Mouse (Mus musculus) midbrain, embryonic 13.5 days (tissue): ENCODE measurements at regions not wholly inside any gene's neighbourhood (a gene's known extent, or its start where the extent isn't known, plus 50 kb on each side); places are given as distances from the start of the nearest gene placed in this dataset.

ENCODE experiments used
- ATAC-seq: fragments of 200-750 bp; cut with Nextera tagmentation; 2 replicates; pipeline ENCODE4 v1.8.0; 2017; ENCODE audit warnings: mild to moderate bottlenecking, moderate TSS enrichment, moderate library complexity
- H3K27ac ChIP-seq: fragments of 300-500 bp; sonication (generic); 2 replicates; pipeline ENCODE4 v1.5.1; 2015; ENCODE audit warnings: inconsistent platforms, mild to moderate bottlenecking, moderate library complexity
- H3K27me3 ChIP-seq: fragments of 300-500 bp; sonication (generic); 2 replicates; pipeline ENCODE4 v1.6.1; 2015; ENCODE audit warnings: mild to moderate bottlenecking, inconsistent platforms
- H3K36me3 ChIP-seq: fragments of 300-500 bp; sonication (generic); 2 replicates; pipeline ENCODE4 v1.6.1; 2015; ENCODE audit warnings: mild to moderate bottlenecking, inconsistent platforms
- H3K4me1 ChIP-seq: fragments of 300-500 bp; sonication (generic); replicated peaks from 2 replicates; pipeline ENCODE4 v1.6.1; 2015; ENCODE audit warnings: inconsistent platforms
- H3K4me2 ChIP-seq: fragments of 300-500 bp; sonication (generic); replicated peaks from 2 replicates; pipeline ENCODE4 v1.6.1; 2015; ENCODE audit warnings: moderate library complexity, mild to moderate bottlenecking, inconsistent platforms
- H3K4me3 ChIP-seq: fragments of 300-500 bp; sonication (generic); replicated peaks from 2 replicates; pipeline ENCODE4 v1.5.1; 2015; ENCODE audit warnings: mild to moderate bottlenecking, inconsistent platforms
- H3K9ac ChIP-seq: fragments of 300-500 bp; sonication (generic); replicated peaks from 2 replicates; pipeline ENCODE4 v1.6.1; 2015; ENCODE audit warnings: mild to moderate bottlenecking, inconsistent platforms
- H3K9me3 ChIP-seq: fragments of 300-500 bp; sonication (generic); 2 replicates; pipeline ENCODE4 v1.6.1; 2016; ENCODE audit warnings: mild to moderate bottlenecking, inconsistent platforms
- WGBS: fragments of 180-500 bp; shearing (Covaris S2); methylation state at CpG from one replicate; pipeline ENCODE4 v1.1.7; 2015; 5-methylcytosine and 5-hydroxymethylcytosine counted together

DNA sequence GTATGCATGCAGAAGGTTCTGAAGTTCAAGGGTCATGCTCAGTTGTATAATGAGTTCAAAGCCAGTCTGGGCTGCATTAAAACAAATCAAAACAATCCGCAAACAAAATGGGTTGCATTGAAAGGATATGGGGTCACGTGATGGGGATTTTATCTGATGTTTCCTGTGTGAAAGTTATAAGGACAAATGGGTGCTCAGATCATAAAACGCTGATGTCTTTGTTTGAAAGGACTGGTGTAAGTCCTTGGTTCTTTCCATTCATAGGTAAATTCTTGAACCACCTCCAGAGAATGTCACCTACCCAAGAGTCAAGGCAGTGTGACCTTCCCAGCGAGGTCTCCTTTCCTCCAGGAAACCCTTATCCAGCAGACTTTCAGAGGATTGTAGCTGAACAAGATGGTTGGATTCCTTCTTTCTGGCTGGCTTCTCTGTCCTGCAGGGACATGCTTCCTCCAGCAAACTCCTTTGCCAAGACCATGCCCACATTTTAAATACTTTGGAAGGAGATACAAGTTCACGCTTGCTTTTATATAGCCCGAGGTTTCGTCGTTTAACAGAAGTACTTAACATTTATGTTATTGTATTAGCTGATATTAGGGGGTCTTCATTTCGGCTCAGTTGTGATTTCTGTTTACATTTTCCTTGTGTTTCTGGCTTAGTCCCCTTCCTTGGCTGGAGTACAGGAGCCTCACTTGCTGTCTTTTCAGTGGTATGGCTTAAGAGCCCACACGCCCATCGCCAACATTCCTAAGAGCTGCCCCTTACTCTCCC, 74.6 kb upstream of the Cops8 start:
- H3K4me1 ChIP-seq: no peaks in the 10 kb centered on the region
- H3K9ac ChIP-seq: no peak overlapping the region
- ATAC-seq: no peak
- no peaks in the 10 kb centered on the region for H3K36me3 ChIP-seq
- no peaks in the 10 kb centered on the region for H3K9me3 ChIP-seq
- WGBS: 75% methylated on average over 11 of the region's 11 CpGs
- H3K27ac ChIP-seq: no peak overlapping the region
- H3K27me3 ChIP-seq: no peaks in the 10 kb centered on the region
- no peak overlapping the region for H3K4me2 ChIP-seq
- H3K4me3 ChIP-seq: no peak overlapping the region

DNA sequence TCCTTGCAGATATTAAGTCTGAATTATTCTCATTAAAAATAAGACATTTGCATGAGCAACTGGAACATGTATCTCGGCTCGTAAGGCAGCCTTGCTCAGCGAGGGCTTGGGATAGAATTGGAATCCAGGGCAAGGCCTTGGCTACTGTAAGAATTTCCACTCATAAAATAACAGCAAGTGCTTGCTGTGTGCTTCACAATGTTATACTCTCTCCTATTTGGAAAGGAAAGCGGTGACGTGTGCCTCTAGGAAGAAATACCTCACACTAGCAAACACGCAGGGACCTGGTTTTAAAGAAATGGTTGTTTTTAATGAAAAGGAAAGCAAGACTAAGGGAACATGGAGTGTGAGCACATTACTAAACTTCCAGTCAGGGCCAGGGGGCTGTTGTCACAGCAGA, 69.3 kb upstream of the Cops8 start:
- 96% methylated on average over 6 of the region's 6 CpGs for WGBS
- Histone ChIP-seq H3K4me1 (no peaks in the 10 kb centered on the region), H3K27me3 (no peaks in the 10 kb centered on the region), H3K4me3 (no peak overlapping the region), H3K27ac (no peak overlapping the region), H3K9ac (no peak overlapping the region), H3K9me3 (no peaks in the 10 kb centered on the region), H3K4me2 (no peak overlapping the region), H3K36me3 (no peaks in the 10 kb centered on the region)
- ATAC-seq: no peak

DNA sequence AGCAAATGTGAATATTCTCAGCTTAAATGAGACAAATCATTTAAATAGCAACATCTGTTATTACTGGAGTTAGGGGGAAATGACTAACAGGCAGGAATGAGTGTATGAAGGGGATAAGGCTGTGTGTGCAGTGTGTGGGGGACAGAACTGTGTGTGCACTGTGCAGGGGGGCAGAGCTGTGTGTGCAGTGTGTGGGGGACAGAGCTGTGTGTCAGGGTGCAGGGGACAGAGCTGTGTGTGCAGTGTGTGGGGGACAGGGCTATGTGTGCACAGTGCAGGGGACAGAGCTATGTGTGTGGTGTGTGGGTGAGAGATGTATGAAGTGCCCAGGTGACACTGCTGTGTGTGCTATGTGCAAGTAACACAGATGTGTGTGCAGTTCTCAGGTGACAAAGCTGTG, 66.7 kb upstream of the Cops8 start:
- Histone ChIP-seq H3K27ac (no peak overlapping the region), H3K9me3 (peaks cover 1% of the 10 kb centered on the region; the same call in 1 of the 2 replicates), H3K4me1 (no peaks in the 10 kb centered on the region), H3K9ac (no peak overlapping the region), H3K4me2 (no peak overlapping the region), H3K4me3 (no peak overlapping the region), H3K27me3 (no peaks in the 10 kb centered on the region), H3K36me3 (no peaks in the 10 kb centered on the region)
- ATAC-seq: no peak

DNA sequence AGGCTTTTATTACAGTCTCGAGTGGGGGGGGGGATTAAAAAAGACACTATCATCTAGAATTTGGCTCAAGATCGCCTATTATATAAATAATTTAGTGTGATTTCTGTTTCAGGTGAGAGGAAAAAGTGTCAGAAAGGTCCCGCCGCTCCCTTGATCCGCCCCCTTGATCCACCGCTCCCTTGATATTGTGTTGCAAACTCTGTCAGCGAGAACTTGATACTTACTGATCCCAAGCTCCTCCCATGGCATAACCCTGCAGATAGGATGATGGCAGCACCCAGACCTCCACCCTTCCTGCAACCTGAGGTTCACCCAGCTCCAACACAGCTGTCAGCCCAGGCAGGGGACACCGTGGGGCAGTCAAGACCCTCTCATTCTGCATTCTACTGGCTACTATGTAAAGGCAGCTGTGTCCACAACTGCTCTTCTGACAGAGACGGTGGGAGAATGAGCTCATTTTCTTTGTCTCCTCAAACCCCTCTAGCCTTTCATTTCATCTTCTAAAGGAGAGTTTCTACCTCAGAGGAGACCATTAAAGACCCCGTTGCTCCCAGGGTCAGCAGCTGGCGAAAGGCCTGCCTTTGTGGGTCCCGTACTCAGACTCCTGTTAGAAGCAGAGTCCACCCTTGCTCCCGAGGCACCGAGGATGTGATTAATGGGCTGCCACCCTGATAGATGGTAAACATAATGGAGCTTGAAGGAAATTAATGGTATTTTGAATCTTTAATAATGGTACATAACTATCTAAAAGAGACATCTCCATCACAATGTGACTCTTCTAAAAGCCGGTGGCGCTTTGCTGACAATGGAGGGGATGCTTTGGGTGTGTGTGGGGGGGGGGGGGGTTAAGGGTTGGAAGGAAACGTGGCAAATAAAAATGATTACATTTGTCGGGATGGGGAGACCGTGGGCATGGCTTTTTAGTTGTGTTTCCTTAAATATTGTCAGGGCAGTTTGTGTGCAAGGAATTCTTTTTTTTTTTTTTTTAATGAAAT, 58.7 kb upstream of the Cops8 start:
- Histone ChIP-seq H3K9ac (no peak overlapping the region), H3K4me2 (no peak overlapping the region), H3K27ac (no peak overlapping the region), H3K4me3 (no peak overlapping the region), H3K4me1 (peaks cover 16% of the 10 kb centered on the region), H3K27me3 (no peaks in the 10 kb centered on the region), H3K36me3 (peaks cover 4% of the 10 kb centered on the region; the same call in 1 of the 2 replicates), H3K9me3 (peaks cover 9% of the 10 kb centered on the region)
- WGBS: 28% methylated on average over 19 of the region's 19 CpGs
- no peak for ATAC-seq

DNA sequence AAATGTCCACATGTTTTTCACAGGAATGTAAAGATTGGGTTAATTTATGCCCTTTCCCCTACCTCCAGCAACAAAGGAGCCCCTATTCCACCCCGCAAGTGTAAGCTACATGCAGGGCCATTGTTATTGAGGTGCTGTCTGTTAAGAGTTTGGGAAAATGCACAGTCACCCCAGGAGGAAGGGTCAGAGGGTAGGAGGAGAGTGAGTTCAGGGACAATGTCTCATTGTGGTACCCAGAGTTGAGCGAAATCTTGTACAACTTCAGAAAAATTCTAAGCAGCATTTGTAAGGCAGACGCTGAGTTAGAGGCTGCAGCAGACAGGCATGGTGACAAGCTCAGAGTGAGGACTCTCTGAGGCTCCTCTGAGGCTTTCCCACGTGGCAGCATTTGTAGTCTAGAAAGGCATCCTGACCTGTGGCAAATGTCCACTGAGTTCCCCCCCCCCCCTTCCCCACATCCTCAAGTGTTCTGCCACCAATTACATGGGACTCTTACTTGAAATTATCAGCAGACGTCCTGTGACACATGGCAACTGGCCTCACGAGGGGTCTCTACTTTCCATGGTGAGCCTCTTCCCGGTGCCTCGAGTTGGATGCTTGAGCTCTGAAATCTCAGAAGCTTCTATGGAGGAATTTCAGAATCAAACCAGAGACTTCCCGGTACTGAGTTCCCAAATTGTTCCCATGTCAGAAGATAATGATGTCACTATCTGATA, 57.8 kb upstream of the Cops8 start:
- H3K27ac ChIP-seq: no peak overlapping the region

DNA sequence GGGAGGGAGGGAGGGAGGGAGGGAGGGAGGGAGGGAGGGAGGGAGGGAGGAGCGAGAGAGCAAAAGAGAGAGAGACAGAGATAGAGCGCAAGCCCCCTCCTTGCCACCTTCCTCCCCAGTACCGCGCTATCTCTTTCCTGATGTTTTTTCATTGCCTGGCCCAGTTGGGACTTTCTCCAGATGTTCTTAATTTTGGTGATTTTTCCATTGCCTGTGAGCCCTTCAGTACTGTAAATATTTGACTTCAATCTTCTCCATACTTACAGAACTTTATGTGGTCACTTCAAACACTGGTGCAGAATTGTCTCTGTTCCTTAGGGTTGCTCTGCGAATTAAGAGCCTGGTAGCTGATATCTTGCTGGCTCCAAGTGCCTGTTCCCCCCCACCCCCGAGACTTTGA, 50.1 kb upstream of the Cops8 start:
- H3K4me2 ChIP-seq: no peak overlapping the region
- H3K4me1 ChIP-seq: peaks cover 5% of the 10 kb centered on the region; the same call in 1 of the 2 replicates
- no peak overlapping the region for H3K27ac ChIP-seq
- H3K27me3 ChIP-seq: no peaks in the 10 kb centered on the region; the same call in 1 of the 2 replicates
- no peaks in the 10 kb centered on the region for H3K9me3 ChIP-seq
- no peaks in the 10 kb centered on the region for H3K36me3 ChIP-seq
- WGBS: 89% methylated on average over 6 of the region's 6 CpGs
- H3K4me3 ChIP-seq: no peak overlapping the region
- H3K9ac ChIP-seq: no peak overlapping the region
- ATAC-seq: no peak

More for the DNA sequence above, 57.8 kb upstream of the Cops8 start:
- Histone ChIP-seq H3K4me2 (no peak overlapping the region), H3K9ac (no peak overlapping the region), H3K4me3 (no peak overlapping the region), H3K9me3 (peaks cover 9% of the 10 kb centered on the region), H3K27me3 (no peaks in the 10 kb centered on the region), H3K36me3 (peaks cover 4% of the 10 kb centered on the region; the same call in 1 of the 2 replicates), H3K4me1 (peaks cover 17% of the 10 kb centered on the region)
- ATAC-seq: no peak
- 33% methylated on average over 9 of the region's 9 CpGs for WGBS
